Mouse (Mus musculus) splenic B cell, adult 2 months (primary cell): Measurements from ENCODE around the gene Slc44a1.
A peak's percentile ranks its signal among the peaks of the same experiment; 100 is the strongest.

ENCODE experiments used
- DNase-seq: peaks from one replicate; pipeline ENCODE4 v3.0.0-alpha.2; 2011; ENCODE audit warnings: low read depth, low spot score
- H3K27me3 ChIP-seq: 2 replicates; pipeline ENCODE4 v1.6.1; 2012; ENCODE audit warnings: mild to moderate bottlenecking, low read length, moderate library complexity, mixed read lengths; ENCODE audit not compliant: control insufficient read depth, poor library complexity, insufficient read depth, severe bottlenecking
- H3K36me3 ChIP-seq: 2 replicates; pipeline ENCODE4 v1.6.1; 2012; ENCODE audit warnings: mild to moderate bottlenecking, low read length, moderate library complexity, mixed read lengths; ENCODE audit not compliant: control insufficient read depth, poor library complexity, insufficient read depth, severe bottlenecking

Gene Slc44a1

GRCm38 (mm10) chr4:53588936-53589335, 148.7 kb downstream of the Slc44a1 start:
- Histone ChIP-seq H3K36me3 (no peaks in the 10 kb centered on the region), H3K27me3 (no peaks in the 10 kb centered on the region)
- no peak for DNase-seq

GRCm38 (mm10) chr4:53589466-53589865, 149.3 kb downstream of the Slc44a1 start:
- DNase-seq, result no peak
- Histone ChIP-seq H3K27me3 (no peaks in the 10 kb centered on the region), H3K36me3 (no peaks in the 10 kb centered on the region)

GRCm38 (mm10) chr4:53590163-53590562, 149.9 kb downstream of the Slc44a1 start:
- no peaks in the 10 kb centered on the region for H3K27me3 ChIP-seq
- no peak for DNase-seq
- no peaks in the 10 kb centered on the region for H3K36me3 ChIP-seq

GRCm38 (mm10) chr4:53590691-53591447, 150.7 kb downstream of the Slc44a1 start:
- peak; percentile 3 for DNase-seq
- Histone ChIP-seq H3K36me3 (no peaks in the 10 kb centered on the region), H3K27me3 (no peaks in the 10 kb centered on the region)

GRCm38 (mm10) chr4:53591536-53591935, 151.3 kb downstream of the Slc44a1 start:
- Histone ChIP-seq H3K27me3 (no peaks in the 10 kb centered on the region), H3K36me3 (no peaks in the 10 kb centered on the region)
- DNase-seq, result no peak

- no peaks in the 10 kb centered on the region for H3K27me3 ChIP-seq
- no peak for DNase-seq
Observed at GRCm38 (mm10) chr4:53591941-53592340, 151.7 kb downstream of the Slc44a1 start.

GRCm38 (mm10) chr4:53592386-53592785, 152.2 kb downstream of the Slc44a1 start:
- DNase-seq, result no peak
- Histone ChIP-seq H3K27me3 (no peaks in the 10 kb centered on the region), H3K36me3 (no peaks in the 10 kb centered on the region)

More at GRCm38 (mm10) chr4:53591941-53592340, 151.7 kb downstream of the Slc44a1 start:
- H3K36me3 ChIP-seq, result no peaks in the 10 kb centered on the region

GRCm38 (mm10) chr4:53594204-53594603, 154.0 kb downstream of the Slc44a1 start:
- no peaks in the 10 kb centered on the region for H3K36me3 ChIP-seq

GRCm38 (mm10) chr4:53595246-53596062, 155.2 kb downstream of the Slc44a1 start:
- DNase-seq, result no peak
- Histone ChIP-seq H3K36me3 (no peaks in the 10 kb centered on the region), H3K27me3 (no peaks in the 10 kb centered on the region)

More at GRCm38 (mm10) chr4:53594204-53594603, 154.0 kb downstream of the Slc44a1 start:
- H3K27me3 ChIP-seq, result no peaks in the 10 kb centered on the region
- DNase-seq, result peak; percentile 64

GRCm38 (mm10) chr4:53596063-53596895, 156.1 kb downstream of the Slc44a1 start:
- no peaks in the 10 kb centered on the region for H3K27me3 ChIP-seq
- no peaks in the 10 kb centered on the region for H3K36me3 ChIP-seq
- no peak for DNase-seq

- Histone ChIP-seq H3K27me3 (no peaks in the 10 kb centered on the region), H3K36me3 (no peaks in the 10 kb centered on the region)
- DNase-seq, result peak; percentile 38
Observed at GRCm38 (mm10) chr4:53600462-53600861, 160.2 kb downstream of the Slc44a1 start.

GRCm38 (mm10) chr4:53614576-53615225, 174.5 kb downstream of the Slc44a1 start:
- H3K27me3 ChIP-seq, result no peaks in the 10 kb centered on the region
- no peaks in the 10 kb centered on the region for H3K36me3 ChIP-seq
- no peak for DNase-seq

- H3K36me3 ChIP-seq, result no peaks in the 10 kb centered on the region
- DNase-seq, result no peak
- no peaks in the 10 kb centered on the region for H3K27me3 ChIP-seq
Observed at GRCm38 (mm10) chr4:53617968-53618367, 177.8 kb downstream of the Slc44a1 start.

- no peak for DNase-seq
- Histone ChIP-seq H3K36me3 (no peaks in the 10 kb centered on the region), H3K27me3 (no peaks in the 10 kb centered on the region)
Observed at GRCm38 (mm10) chr4:53620104-53620503, 179.9 kb downstream of the Slc44a1 start.
